Mouse (Mus musculus): Measurements from ENCODE around the gene Trub1.

Gene Trub1

DNA sequence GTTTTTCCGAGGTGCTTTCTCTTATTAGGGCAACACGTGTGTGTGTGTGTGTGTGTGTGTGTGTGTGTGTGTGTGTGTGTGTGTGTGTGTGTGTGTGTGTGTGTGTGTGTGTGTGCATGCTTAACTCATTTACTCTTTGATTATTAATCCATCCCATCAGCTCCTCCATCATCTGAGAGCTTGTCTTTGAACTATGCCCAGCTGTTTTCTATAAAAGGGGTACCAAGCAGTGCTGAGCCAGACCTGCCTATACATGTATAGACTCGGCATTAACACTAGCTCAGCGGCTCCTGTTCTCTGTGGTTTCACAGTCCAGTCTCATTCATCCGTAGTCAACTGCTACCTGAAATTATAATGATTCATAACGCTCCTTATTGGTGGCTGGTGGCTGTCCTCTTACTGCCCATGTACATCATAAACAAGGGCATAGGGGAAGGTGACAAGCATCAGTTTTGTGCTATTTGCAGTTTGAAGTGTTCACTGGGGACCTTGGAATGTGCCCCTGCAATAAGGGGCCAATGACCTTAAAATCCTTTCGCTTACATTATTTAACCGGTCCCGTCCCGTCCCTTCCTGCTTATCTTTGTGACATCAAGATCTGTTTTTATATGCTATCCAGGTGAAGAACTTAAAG is 45.5 kb downstream of the Trub1 start:
- DNase-seq (ENCODE audit: low spot score), result no peak

DNA sequence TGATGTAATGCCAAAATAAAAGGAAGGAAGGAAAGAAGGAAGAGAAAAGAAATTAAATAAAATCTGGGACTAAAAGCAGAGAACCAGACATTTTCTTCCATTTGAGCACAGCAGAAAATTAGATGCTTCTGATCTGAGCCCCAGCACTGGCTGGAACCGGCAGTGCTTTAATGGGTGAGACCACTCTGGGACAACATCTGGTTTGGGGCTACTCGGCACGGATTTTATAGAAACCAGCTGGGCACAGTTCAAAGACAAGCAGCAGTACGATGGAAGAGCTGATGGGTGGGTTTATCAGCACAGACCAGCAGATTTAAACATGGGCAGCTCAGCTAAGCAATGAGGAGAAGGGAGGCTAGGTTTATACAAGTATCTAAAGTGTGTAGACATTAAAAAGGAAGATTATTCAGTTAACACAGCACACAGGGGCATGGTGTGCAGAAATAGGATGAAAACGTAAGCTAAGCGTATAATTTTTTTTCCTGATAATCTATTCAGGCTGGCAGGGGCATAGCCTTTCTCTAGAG is 46.2 kb downstream of the Trub1 start:
- DNase-seq (ENCODE audit: low spot score), result no peak

DNA sequence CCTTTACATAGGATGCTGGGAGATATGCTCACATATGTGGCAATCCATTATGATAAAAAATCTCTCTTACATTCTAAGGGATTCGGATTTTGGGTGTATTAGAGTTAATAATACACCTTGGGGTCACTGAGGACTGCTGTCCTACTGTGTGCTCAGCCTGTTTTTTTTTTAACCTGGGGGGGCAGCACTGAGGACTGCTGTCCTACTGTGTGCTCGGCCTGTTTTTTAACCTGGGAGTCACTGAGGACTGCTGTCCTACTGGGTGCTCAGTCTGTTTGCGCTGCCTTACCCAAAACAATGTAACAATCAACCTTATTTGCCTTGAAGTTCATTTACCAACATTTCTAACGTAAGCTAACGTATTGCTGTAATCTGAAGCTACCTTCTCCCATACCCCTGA is 47.5 kb downstream of the Trub1 start:
- no peak for DNase-seq (ENCODE audit: low spot score)

DNA sequence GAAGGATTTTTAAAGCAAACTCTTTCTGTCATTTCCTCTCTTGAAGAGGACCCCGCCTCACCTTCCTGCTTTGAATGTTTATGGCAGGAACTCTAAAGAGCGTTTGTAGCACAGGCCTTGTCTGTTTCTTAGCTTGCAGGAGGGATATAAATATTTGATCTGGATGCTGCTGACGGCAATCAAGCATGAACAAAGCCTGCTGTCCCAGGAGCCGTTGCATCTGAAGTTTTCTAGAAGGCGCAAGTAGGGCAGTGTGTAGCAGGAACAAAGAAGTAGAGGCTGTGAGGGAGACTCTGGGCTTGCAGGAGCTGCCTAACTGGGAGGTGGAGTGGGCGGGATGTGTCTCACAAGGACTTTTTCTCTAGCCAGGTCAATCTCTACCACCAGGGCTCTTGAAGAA is 50.4 kb downstream of the Trub1 start:
- DNase-seq (ENCODE audit: low spot score), result no peak

DNA sequence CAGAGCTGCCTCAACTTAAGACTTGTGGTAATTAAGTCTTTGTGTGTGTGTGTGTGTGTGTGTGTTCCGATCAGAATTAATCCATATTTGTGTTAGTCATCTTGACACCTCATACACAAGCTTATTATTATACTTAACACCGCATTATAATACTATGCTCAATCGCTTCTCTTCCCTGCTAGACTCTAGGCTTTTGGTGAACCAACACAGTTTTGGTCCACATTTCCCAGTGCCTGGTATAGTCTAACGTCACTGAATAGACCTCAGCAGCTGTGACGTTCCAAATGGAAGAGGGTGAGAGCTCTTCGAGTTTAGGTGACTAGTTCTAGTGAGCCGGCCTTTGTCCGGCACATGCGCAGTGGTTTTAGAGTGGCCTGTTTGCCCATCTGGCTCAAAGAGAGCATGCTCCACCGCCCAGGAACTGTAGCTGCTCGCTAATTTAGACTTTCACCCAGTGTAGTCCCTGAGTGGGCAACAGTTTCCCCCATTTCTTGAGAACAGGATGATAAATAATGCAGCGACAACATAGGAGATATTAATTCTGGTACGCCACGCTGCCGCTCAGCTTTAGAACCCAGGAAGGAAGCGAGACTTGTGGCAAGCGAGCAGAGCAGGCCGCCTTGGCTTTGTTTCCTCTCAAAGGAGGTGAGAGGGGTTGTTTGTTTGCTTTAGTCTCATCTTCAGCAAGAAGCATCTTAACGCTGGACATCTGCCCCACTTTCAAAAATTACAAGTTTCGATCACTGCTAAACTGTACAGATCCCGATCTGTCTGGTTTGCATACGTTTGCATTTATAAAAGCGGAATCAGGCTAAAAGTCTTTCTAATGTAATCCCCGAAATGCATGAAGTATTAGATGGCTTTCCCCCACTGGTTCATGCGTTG is 52.6 kb downstream of the Trub1 start:
- no peak for DNase-seq (ENCODE audit: low spot score)

DNA sequence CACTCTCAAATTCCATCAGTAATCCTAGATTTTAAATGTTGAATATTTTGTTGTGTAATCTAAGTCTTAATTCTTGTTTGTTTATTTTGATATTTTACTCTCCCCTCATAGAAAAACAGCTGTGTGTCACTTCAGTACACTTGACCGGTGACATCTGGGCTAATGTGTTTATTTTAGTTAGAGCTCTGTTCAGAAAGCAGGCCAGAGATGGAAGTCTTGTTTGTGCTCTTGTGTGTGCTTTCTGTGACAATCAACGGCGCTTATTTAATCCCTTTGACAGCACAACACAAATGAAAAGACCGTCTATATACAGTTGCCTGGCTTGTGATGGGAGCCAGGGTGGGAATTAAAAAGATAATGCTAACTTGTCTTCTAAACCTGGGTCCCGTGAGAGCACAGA is 53.9 kb downstream of the Trub1 start:
- DNase-seq (ENCODE audit: low spot score), result no peak

DNA sequence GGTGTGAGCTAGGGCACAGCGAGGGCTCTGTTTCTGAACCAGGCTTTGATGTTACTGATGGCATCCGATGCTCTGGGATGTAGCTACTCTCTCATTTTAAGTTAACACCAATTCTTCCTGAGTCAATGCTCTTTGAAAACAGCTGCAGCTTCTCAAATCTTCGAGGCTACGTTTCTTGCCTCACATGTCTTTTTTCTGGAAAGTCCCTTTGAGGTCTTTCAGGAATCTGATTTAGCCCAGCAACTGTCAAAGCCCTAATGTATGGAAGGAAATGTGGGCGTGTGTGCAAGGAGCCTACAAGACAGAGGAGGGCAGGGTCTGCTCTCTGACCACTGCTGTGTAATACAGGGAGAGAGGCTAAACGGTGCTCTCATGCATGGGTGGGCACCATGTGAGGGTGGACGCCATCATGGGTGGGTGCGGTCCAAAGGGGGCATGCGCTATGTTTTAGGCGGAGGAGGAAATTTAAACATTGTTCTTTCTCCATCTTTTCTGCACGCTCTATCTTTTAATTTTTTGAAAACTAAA is 55.6 kb downstream of the Trub1 start:
- DNase-seq (ENCODE audit: low spot score), result no peak

DNA sequence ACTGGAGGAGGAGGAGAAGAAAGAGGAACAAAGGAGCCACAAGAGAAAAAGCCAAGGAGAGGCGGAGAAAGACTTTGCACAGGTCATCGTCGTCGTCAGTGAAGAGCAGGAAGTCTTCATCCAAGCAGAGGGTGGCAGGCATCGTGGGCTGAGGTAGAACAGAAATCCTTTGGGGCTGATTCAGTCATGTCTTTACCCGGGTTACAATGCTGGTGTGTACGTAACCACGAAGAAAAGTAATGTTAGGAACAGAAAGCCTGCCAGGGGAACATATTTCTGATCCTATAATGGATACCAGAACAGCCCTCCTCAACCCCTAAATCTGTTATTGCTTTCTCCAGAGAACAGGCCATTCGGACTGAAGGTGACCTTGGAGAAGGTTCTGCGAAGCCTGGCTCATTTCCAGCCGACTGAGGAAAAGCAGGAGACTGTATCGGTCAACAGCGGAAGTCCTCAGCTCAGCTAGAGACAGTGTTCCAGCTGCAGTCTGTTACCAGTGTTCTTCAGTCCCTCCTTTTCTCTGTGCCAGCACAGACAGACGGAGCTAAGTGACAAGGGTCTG is 57.1 kb downstream of the Trub1 start:
- DNase-seq (ENCODE audit: low spot score), result peak; percentile 84

DNA sequence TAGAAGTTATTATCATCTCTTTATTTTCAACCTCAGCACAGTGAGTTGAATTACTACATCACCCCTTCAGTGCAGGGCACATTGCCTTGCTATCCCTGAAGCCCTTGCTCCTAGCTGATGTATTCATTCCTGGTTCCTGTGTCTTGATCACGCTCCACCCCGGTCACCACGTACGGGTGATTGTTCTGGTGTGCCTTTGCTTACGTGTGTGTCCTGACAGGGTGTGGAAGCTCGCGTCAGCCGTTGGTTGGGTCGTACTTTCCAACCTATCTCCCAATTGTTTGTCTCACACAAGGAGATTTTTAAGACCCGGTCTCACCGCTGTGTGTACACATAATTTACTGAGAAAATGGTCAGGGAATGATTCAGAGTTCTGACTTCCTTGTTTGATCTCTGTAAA is 58.1 kb downstream of the Trub1 start:
- DNase-seq (ENCODE audit: low spot score), result no peak

DNA sequence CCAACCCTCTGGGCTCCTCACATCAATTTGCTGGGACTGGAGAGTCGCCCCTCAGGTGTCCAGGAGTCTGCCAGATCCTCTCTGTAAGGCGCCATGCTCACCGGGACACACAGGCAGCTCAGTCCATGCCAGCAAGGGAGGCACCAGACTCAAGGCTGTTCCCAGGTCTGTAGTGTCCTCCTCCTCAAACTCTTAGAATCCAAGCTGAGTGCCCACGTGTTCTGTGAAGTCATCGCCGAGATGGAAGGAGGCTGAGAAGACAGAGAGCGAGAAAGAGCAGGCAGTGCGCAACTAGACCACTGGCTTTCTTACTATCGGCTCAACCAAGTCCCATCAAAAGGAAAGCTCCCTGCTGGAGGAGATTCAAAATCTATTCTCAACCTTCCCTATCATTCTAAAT is 60.4 kb downstream of the Trub1 start:
- DNase-seq (ENCODE audit: low spot score), result peak; percentile 49

DNA sequence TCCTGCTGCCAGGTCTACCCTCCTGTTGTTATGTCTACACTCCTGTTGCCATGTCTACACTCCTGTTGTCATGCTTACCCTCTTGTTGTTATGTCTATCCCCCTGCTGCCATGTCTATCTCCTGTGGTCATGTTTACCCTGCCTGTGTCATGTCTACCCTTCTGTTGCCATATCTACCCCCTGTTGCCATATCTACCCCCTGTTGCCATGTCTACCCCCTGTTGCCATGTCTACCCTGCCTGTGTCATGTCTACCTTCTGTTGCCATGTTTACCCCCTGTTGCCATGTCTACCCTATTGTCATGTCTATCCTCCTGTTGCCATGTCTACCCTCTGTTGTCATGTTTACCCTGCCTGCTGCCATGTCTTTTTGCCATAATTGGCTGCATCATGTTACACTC is 69.0 kb downstream of the Trub1 start:
- DNase-seq (ENCODE audit: low spot score), result no peak

DNA sequence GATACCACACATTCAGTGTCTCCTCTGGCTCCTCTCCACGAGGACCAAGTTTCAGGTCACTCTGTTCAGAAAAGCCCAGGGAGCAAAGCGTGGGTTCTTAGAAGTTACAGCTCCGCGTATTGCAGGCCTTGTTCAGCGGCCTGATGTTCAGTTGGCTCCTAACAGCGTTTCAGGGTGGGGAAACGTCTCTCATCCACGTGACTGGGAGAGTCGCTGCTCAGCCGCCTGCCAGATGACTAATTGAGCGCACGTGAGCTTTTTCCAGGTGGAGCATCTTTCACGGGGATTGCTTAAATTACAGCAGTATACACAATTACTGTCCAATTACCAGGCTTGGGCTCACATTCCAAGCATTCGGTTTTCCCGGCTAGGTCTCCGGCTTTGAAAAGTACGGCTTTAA is 70.7 kb downstream of the Trub1 start:
- no peak for DNase-seq (ENCODE audit: low spot score)

DNA sequence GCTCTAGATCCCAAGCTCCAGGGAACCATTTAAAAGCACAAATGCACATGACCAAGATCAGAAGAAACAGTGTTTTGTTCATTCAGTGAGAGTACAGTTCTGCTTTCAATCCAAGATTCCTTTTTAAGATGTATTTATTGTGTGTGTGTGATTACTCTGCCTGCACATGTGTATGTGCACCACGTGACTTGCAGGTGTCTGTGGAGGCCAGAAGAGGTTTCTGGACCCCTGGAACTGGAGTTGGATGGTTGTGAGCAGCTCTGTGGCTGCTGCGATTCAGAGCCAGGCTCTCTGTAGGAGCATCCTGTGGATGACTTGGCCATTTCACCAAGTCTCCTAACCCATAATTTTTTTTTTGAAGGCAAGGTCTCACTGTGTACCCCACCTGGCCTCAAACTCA is 73.0 kb downstream of the Trub1 start:
- no peak for DNase-seq (ENCODE audit: low spot score)

DNA sequence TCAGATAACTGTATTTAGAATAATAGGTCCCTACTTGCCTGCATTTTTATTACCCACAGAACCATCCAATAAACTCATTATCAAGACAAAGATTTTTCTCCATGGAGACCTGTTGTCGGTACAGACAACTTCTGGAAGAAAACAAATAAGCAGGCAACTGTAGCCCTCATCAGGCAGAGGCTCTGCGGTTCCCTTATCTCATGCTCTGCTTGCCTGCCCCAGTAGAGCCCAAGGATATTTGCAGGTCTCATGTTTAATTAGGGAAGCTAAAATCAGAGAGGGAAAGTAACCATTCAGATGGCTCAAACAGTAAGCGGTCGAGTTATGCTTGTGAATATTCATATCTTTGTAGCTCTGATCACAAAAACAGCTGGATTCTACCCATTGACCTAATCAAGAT is 77.5 kb downstream of the Trub1 start:
- no peak for DNase-seq (ENCODE audit: low spot score)

DNA sequence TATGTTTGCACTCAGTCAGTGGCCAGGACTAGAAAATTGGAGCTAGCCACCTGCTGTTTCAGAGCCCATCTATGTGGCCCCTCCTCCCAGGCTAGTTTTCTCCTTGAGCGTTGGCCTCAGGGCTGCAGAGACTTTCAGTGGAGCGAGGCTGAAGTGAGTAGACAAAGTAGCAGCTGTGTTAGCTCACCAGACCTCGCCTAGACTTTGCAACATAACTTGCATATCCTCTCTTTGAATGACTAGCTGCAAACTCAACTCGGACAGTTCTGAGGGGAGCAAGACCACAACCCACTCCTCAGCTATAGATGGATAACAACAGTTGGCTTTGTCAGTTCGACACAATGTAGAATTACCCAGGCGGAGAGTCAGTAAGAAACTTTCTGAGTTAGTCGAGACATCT is 81.5 kb downstream of the Trub1 start:
- DNase-seq (ENCODE audit: low spot score), result no peak

DNA sequence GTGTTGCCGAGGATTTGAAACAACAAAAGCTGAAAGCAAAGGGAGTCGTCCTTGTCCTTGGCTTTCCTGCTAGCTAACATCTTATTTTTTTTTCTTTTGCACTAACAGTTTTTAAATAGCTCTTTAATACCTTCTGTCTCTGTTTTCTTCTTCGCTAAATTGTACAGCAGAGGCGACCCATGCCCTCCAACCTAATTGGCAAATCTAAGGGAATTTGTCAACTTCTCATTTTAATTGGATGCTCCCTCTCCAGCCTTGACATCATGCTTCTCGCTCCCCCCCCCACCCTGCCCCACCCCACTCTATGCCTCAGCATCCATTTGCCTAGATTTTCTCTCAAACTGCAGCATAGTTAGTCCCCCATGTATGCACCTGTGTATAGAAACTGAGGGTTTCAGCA is 83.8 kb downstream of the Trub1 start:
- DNase-seq (ENCODE audit: low spot score), result no peak

DNA sequence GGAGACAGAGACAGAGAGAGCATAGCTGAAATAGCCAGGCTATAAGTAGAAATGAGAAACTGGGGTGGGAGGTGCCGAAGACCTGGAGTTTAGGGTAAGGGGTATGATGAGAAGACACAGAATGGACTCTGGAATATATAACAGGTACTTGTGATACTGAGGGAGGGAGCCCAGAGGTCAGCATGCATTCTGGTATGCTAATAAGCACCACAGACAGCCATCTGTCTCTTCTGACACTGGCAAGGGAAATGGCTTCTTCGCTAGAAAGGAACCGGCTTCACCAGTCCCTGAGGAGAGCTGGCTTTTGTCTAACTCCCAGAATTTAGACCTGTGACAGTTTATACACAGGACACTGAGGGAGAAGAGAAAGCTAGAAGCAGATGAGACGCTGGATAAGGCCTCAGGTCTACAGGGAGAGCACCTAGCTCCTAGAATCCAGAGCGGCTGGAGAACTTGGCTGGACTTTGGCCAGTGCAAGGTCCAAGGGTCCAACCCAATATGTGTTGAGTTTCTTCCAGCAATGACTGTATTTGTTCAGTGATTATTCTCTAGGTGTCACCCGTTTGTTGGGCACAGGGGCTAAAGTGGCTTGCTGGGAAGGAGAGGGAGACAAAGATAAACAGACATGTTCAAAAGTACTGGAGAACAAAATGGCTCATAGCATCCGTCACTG is 84.9 kb downstream of the Trub1 start:
- no peak for DNase-seq (ENCODE audit: low spot score)

DNA sequence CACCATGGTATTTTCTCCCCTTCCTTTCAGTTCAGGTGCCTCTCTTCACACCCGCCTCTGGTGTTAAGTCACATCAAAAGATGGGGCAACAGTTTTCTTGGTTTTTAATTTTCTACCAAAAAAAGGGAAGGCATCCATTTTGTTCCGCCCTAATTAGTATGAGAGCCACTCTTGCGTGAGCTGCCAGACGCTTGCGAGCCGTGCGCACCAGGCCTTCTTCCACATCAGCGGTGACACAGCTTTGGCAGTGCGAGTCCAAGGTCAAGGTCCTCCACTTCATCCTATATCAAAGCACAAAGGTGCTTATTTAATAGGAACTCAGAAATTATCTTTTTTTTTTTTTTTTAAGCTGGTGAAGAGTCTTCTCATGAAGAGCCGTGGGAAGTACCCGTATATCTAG is 87.4 kb downstream of the Trub1 start:
- no peak for DNase-seq (ENCODE audit: low spot score)

Measured in testis, postnatal 10 days (tissue).